Mouse (Mus musculus) limb, embryonic 11.5 days (tissue): Measurements from ENCODE around the gene Zfp386. TPM values are rescaled to one million over a fixed set of nuclear protein-coding genes. Genes with fewer than 3 reads are reported as not detected.

ENCODE experiments used
- ATAC-seq: fragments of 200-750 bp; cut with Nextera tagmentation; 2 replicates; pipeline ENCODE4 v1.8.0; 2017; ENCODE audit warnings: low read depth; ENCODE audit not compliant: insufficient number of reproducible peaks, low FRiP score, low TSS enrichment
- DNase-seq: peaks from one replicate; pipeline ENCODE4 v3.0.0-alpha.2; 2015; ENCODE audit warnings: low spot score
- H3K27ac ChIP-seq: fragments of 300-500 bp; sonication (generic); replicated peaks from 2 replicates; pipeline ENCODE4 v1.5.1; 2014; ENCODE audit warnings: low read depth, mild to moderate bottlenecking, low read length
- H3K27me3 ChIP-seq: fragments of 300-500 bp; sonication (generic); 2 replicates; pipeline ENCODE4 v1.6.1; 2014; ENCODE audit warnings: mild to moderate bottlenecking, low read length, mixed read lengths; ENCODE audit not compliant: control insufficient read depth, insufficient read depth
- H3K36me3 ChIP-seq: fragments of 300-500 bp; sonication (generic); 2 replicates; pipeline ENCODE4 v1.6.1; 2014; ENCODE audit warnings: mild to moderate bottlenecking, low read length, moderate library complexity, mixed read lengths; ENCODE audit not compliant: control insufficient read depth, insufficient read depth
- H3K4me1 ChIP-seq: fragments of 300-500 bp; sonication (generic); 2 replicates; pipeline ENCODE4 v1.6.1; 2014; ENCODE audit warnings: low read length, mixed read lengths; ENCODE audit not compliant: control insufficient read depth, insufficient read depth
- H3K4me2 ChIP-seq: fragments of 300-500 bp; sonication (generic); 2 replicates; pipeline ENCODE4 v1.6.1; 2014; ENCODE audit warnings: low read depth, mild to moderate bottlenecking, moderate library complexity; ENCODE audit not compliant: severe bottlenecking
- H3K4me3 ChIP-seq: fragments of 300-500 bp; sonication (generic); 2 replicates; pipeline ENCODE4 v1.5.1; 2014; ENCODE audit warnings: low read depth, low read length
- H3K9ac ChIP-seq: fragments of 300-500 bp; sonication (generic); 2 replicates; pipeline ENCODE4 v1.6.1; 2014; ENCODE audit warnings: mild to moderate bottlenecking, low read length
- H3K9me3 ChIP-seq: fragments of 300-500 bp; sonication (generic); 2 replicates; pipeline ENCODE4 v1.6.1; 2016; ENCODE audit warnings: low read length; ENCODE audit not compliant: control insufficient read depth
- WGBS: fragments of 180-500 bp; shearing (Covaris S2); extraction: QIAGEN DNeasy Blood & Tissue Kit; methylation state at CpG from one replicate; pipeline ENCODE4 v1.1.7; 2014; 5-methylcytosine and 5-hydroxymethylcytosine counted together
- polyA plus RNA-seq: library from polyadenylated mRNA; unstranded; fragments of >200 nt; fragmentation: Nextera tagmentation; extraction: Ambion mirVana; gene quantifications from 2 replicates; pipeline ENCODE4 v1.2.1, GENCODE M21; 2014

Gene Zfp386
- polyA plus RNA-seq, 1 experiment from 2014 or later = 61.2 TPM

GRCm38 (mm10) chr12:116049236-116049635 is 1.7 kb downstream of the Zfp386 start:
- no peak for ATAC-seq

GRCm38 (mm10) chr12:116049701-116050100 is 2.2 kb downstream of the Zfp386 start:
- WGBS = 91% methylated on average over 6 of the region's 6 CpGs
- peaks cover 4% of the 10 kb centered on the region for H3K36me3 ChIP-seq
- no peaks in the 10 kb centered on the region for H3K9me3 ChIP-seq
- 0 out of 2 replicates have a peak, but pooled peaks cover 5% of the 10 kb centered on the region for H3K4me1 ChIP-seq
- H3K4me3 ChIP-seq = no peak overlapping the region
- H3K27ac ChIP-seq = no peak overlapping the region
- no peak overlapping the region for H3K4me2 ChIP-seq
- H3K9ac ChIP-seq = no peak overlapping the region
- H3K27me3 ChIP-seq = no peaks in the 10 kb centered on the region
- no peak for DNase-seq
- ATAC-seq = no peak

More at GRCm38 (mm10) chr12:116049236-116049635, 1.7 kb downstream of the Zfp386 start:
- no peak overlapping the region for H3K4me3 ChIP-seq
- no peak for DNase-seq
- 0 out of 2 replicates have a peak, but pooled peaks cover 5% of the 10 kb centered on the region for H3K4me1 ChIP-seq
- H3K4me2 ChIP-seq = peak overlapping the region; percentile 70; the same call in 1 of the 2 replicates
- H3K36me3 ChIP-seq = no peaks in the 10 kb centered on the region; the same call in none of the 2 replicates
- H3K9me3 ChIP-seq = no peaks in the 10 kb centered on the region
- WGBS = 90% methylated on average over 3 of the region's 3 CpGs
- no peaks in the 10 kb centered on the region for H3K27me3 ChIP-seq
- H3K27ac ChIP-seq = no peak overlapping the region
- no peak overlapping the region; the same call in 1 of the 2 replicates for H3K9ac ChIP-seq

- DNase-seq (no peak), ATAC-seq (no peak)
- H3K27ac ChIP-seq = no peak overlapping the region
- no peaks in the 10 kb centered on the region for H3K4me1 ChIP-seq
- no peaks in the 10 kb centered on the region for H3K27me3 ChIP-seq
- H3K36me3 ChIP-seq = peaks cover 25% of the 10 kb centered on the region
- H3K4me3 ChIP-seq = no peak overlapping the region
- WGBS = 95% methylated on average over 8 of the region's 8 CpGs
- H3K9ac ChIP-seq = no peak overlapping the region
- no peak overlapping the region for H3K4me2 ChIP-seq
- 0 out of 2 replicates have a peak, but pooled peaks cover 2% of the 10 kb centered on the region for H3K9me3 ChIP-seq
Measured at GRCm38 (mm10) chr12:116054342-116054741, 6.8 kb downstream of the Zfp386 start.

- no peak overlapping the region for H3K9ac ChIP-seq
- H3K4me3 ChIP-seq = no peak overlapping the region
- H3K9me3 ChIP-seq = peaks cover 2% of the 10 kb centered on the region; the same call in 1 of the 2 replicates
- no peak for DNase-seq
- no peak overlapping the region for H3K4me2 ChIP-seq
- no peaks in the 10 kb centered on the region for H3K4me1 ChIP-seq
- ATAC-seq = no peak
- no peaks in the 10 kb centered on the region for H3K27me3 ChIP-seq
- H3K27ac ChIP-seq = no peak overlapping the region
- peaks cover 35% of the 10 kb centered on the region for H3K36me3 ChIP-seq
- 90% methylated on average over 3 of the region's 3 CpGs for WGBS
Measured at GRCm38 (mm10) chr12:116056112-116056511, 8.6 kb downstream of the Zfp386 start.

GRCm38 (mm10) chr12:116061561-116062193 is 14.2 kb downstream of the Zfp386 start:
- H3K9ac ChIP-seq = no peak overlapping the region
- H3K27ac ChIP-seq = no peak overlapping the region
- 90% methylated on average over 5 of the region's 5 CpGs for WGBS
- ATAC-seq (no peak), DNase-seq (no peak)
- no peak overlapping the region for H3K4me2 ChIP-seq
- H3K9me3 ChIP-seq = peaks cover 8% of the 10 kb centered on the region; the same call in 1 of the 2 replicates
- H3K36me3 ChIP-seq = peaks cover 20% of the 10 kb centered on the region
- no peaks in the 10 kb centered on the region for H3K4me1 ChIP-seq
- H3K4me3 ChIP-seq = no peak overlapping the region
- no peaks in the 10 kb centered on the region for H3K27me3 ChIP-seq

GRCm38 (mm10) chr12:116062194-116062583 is 14.7 kb downstream of the Zfp386 start:
- no peak for DNase-seq
- Histone ChIP-seq H3K4me3 (no peak overlapping the region), H3K9ac (no peak overlapping the region), H3K9me3 (peaks cover 8% of the 10 kb centered on the region; the same call in 1 of the 2 replicates), H3K4me1 (no peaks in the 10 kb centered on the region), H3K36me3 (peaks cover 18% of the 10 kb centered on the region), H3K4me2 (no peak overlapping the region), H3K27me3 (no peaks in the 10 kb centered on the region), H3K27ac (no peak overlapping the region)
- no peak for ATAC-seq
- 94% methylated on average over 2 of the region's 2 CpGs for WGBS

- Histone ChIP-seq H3K9me3 (peaks cover 8% of the 10 kb centered on the region; the same call in 1 of the 2 replicates), H3K36me3 (peaks cover 15% of the 10 kb centered on the region), H3K27me3 (no peaks in the 10 kb centered on the region)
Measured at GRCm38 (mm10) chr12:116063020-116063419, 15.5 kb downstream of the Zfp386 start.

GRCm38 (mm10) chr12:116071023-116071422 is 23.5 kb downstream of the Zfp386 start:
- Histone ChIP-seq H3K9ac (no peak overlapping the region), H3K4me1 (no peaks in the 10 kb centered on the region), H3K4me2 (no peak overlapping the region), H3K27me3 (0 out of 2 replicates have a peak, but pooled peaks cover 2% of the 10 kb centered on the region), H3K9me3 (no peaks in the 10 kb centered on the region), H3K36me3 (no peaks in the 10 kb centered on the region), H3K4me3 (no peak overlapping the region), H3K27ac (no peak overlapping the region)
- 20% methylated on average over 3 of the region's 3 CpGs for WGBS
- ATAC-seq = peak; percentile 82
- peak; percentile 48 for DNase-seq

More at GRCm38 (mm10) chr12:116063020-116063419, 15.5 kb downstream of the Zfp386 start:
- WGBS = 95% methylated on average over 4 of the region's 4 CpGs
- Histone ChIP-seq H3K4me2 (no peak overlapping the region), H3K4me1 (no peaks in the 10 kb centered on the region), H3K27ac (no peak overlapping the region), H3K4me3 (no peak overlapping the region), H3K9ac (no peak overlapping the region)
- ATAC-seq = no peak
- DNase-seq = peak; percentile 18
